Mouse (Mus musculus): ENCODE data around the gene Cd209e. TPM values are rescaled to one million over a fixed set of nuclear protein-coding genes. Genes with fewer than 3 reads are reported as not detected.

The Cd209e gene
- polyA plus RNA-seq (2012; rRNA removed), result 0.03 TPM in 2 replicates

DNA sequence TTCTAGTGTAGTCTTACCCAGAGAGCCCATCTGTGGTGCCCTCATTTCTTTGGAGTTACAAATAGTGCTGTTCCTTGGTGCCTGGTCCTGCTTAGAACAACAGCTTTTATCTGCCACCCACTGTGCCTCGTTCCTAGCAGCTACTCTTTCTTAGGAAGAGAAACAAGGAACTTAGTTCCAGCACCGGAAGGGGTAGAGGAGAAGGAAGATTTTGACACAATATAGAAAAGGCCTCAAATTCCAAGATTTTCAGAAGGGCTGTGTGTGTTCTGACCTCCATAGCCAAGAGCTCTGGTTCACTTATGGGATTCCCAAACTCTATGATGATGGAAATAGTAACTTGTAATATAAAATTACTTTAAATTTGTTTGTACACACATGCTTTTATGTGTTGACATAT, at the start of gene Cd209e:
Gene Cd209e, minus strand, starts transcription at position 101 of the 400 bp plus-strand sequence.

DNA sequence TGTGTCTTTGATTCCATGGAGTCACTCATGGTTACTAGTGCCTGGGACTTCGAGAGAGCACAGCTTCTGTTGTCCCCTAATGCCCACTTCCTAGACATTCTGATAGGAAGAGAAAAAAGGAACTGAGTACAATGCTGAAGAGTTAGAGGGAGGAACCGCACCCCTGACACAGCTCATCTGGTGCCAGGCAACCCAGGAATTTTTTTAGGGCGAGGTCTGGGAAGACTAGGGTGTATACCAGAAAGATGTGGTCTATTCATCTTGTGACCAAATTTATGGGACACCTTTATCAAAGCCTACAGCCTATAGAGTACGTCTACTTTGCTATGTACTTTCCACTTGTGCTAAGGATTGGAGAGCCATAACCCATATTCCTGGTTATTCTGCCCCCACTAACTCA, 24.3 kb upstream of the Cd209e start, which contains the start of gene Cd209d:
Gene Cd209d, minus strand, starts transcription at position 101 of the 400 bp plus-strand sequence.

Other genes with a start within 250 kb of the Cd209e start
- 19.5 and 20.3 TPM in 2 replicates for gene Xab2, start 233.0 kb downstream of the Cd209e start, polyA plus RNA-seq (2012; rRNA removed)
- 2.4 and 3.1 TPM in 2 replicates for gene Pet100, start 232.8 kb downstream of the Cd209e start, polyA plus RNA-seq (2012; rRNA removed)
- not detected in 2 replicates for gene Pcp2, start 228.8 kb downstream of the Cd209e start, polyA plus RNA-seq (2012; rRNA removed)
- 140 and 167 TPM in 2 replicates for gene Stxbp2, start 223.4 kb downstream of the Cd209e start, polyA plus RNA-seq (2012; rRNA removed)
- gene Retn, start 198.5 kb downstream of the Cd209e start, polyA plus RNA-seq (2012; rRNA removed), result 0.47 and 2.3 TPM in 2 replicates
- not detected in 2 replicates for gene Mcemp1, start 188.6 kb downstream of the Cd209e start, polyA plus RNA-seq (2012; rRNA removed)
- 0.49 and 1.4 TPM in 2 replicates for gene Fcor, start 181.9 kb downstream of the Cd209e start, polyA plus RNA-seq (2012; rRNA removed)
- gene Trappc5, start 178.0 kb downstream of the Cd209e start, polyA plus RNA-seq (2012; rRNA removed), result 14.4 and 24.6 TPM in 2 replicates
- gene Fcer2a, start 160.1 kb downstream of the Cd209e start, polyA plus RNA-seq (2012; rRNA removed), result 0.03 and 0.15 TPM in 2 replicates
- 0.08 TPM in 1 of 2 replicates, not detected in the other for gene Clec4g, start 133.7 kb downstream of the Cd209e start, polyA plus RNA-seq (2012; rRNA removed)
- 0.23 TPM in 1 of 2 replicates, not detected in the other for gene Cd209a, start 105.3 kb downstream of the Cd209e start, polyA plus RNA-seq (2012; rRNA removed)
- gene Cd209d, start 24.2 kb upstream of the Cd209e start, polyA plus RNA-seq (2012; rRNA removed), result 0.11 and 0.37 TPM in 2 replicates
- 0.10 TPM in 1 of 2 replicates, not detected in the other for gene Cd209b, start 72.5 kb upstream of the Cd209e start, polyA plus RNA-seq (2012; rRNA removed)
- gene Cd209c, start 100.4 kb upstream of the Cd209e start, polyA plus RNA-seq (2012; rRNA removed), result 0.05 TPM in 1 of 2 replicates, not detected in the other